Mouse (Mus musculus) megakaryocyte progenitor cell, adult 5-6 weeks (primary cell): Measurements from ENCODE around the gene Arl13b. TPM values are rescaled to one million over a fixed set of nuclear protein-coding genes. Genes with fewer than 3 reads are reported as not detected.

ENCODE experiments used
- ATAC-seq: replicated peaks from 2 replicates; pipeline ENCODE4 v1.8.0; 2016; ENCODE audit warnings: mild to moderate bottlenecking, moderate TSS enrichment, inconsistent platforms; ENCODE audit not compliant: poor library complexity
- total RNA-seq, 2 experiments: library from RNA; stranded (forward) in 1 of 2; stranded (reverse) in 1 of 2; fragments of 157-497, 149-512 nt in 1 of 2; fragments of 200-1000 nt in 1 of 2; gene quantifications; 2 replicates each; pipeline versions ENCODE4 v1.2.3 to v1.2.4; 2015 to 2017

The Arl13b gene
- total RNA-seq (2015): 8.3 and 8.8 TPM in 2 replicates
- 6.0 and 6.8 TPM in 2 replicates for total RNA-seq (2017)

GRCm38 (mm10) chr16:62846498-62847312, at the start of gene Arl13b:
Gene Arl13b, minus strand, starts transcription at chr16:62847040.
- peak; percentile 98 for ATAC-seq

GRCm38 (mm10) chr16:62895824-62896223, 49.0 kb upstream of the Arl13b start:
- ATAC-seq: peak; percentile 54; the same call in 1 of the 2 replicates

- ATAC-seq: no peak
These were observed 27.2 kb upstream of the Arl13b start for GRCm38 (mm10) chr16:62874065-62874464.

- no peak for ATAC-seq
These were observed 26.3 kb upstream of the Arl13b start for GRCm38 (mm10) chr16:62873180-62873579.

- no peak for ATAC-seq
These were observed 25.9 kb upstream of the Arl13b start for GRCm38 (mm10) chr16:62872688-62873117.

GRCm38 (mm10) chr16:62861455-62861854, 14.6 kb upstream of the Arl13b start:
- no peak for ATAC-seq

- ATAC-seq: no peak
These were observed 13.3 kb upstream of the Arl13b start for GRCm38 (mm10) chr16:62860140-62860539.

GRCm38 (mm10) chr16:62858018-62858417, 11.2 kb upstream of the Arl13b start:
- peak; percentile 65 for ATAC-seq

GRCm38 (mm10) chr16:62857498-62857897, 10.7 kb upstream of the Arl13b start:
- peak; percentile 46 for ATAC-seq

- 0 out of 2 replicates have a peak, but pooled peaks have one; percentile 20 for ATAC-seq
These were observed 9.4 kb upstream of the Arl13b start for GRCm38 (mm10) chr16:62856273-62856672.

GRCm38 (mm10) chr16:62855385-62855784, 8.5 kb upstream of the Arl13b start:
- ATAC-seq: no peak

GRCm38 (mm10) chr16:62854191-62855068, 7.6 kb upstream of the Arl13b start, which contains the start of gene Pros1:
Gene Pros1, plus strand, starts transcription at chr16:62854307.
- ATAC-seq: peak; percentile 77

- no peak for ATAC-seq
These were observed 6.8 kb upstream of the Arl13b start for GRCm38 (mm10) chr16:62853611-62854126.

- ATAC-seq: no peak
These were observed 5.8 kb upstream of the Arl13b start for GRCm38 (mm10) chr16:62852464-62853252.

- no peak for ATAC-seq
These were observed 1.5 kb downstream of the Arl13b start for GRCm38 (mm10) chr16:62845341-62845740.

- peak; percentile 90 for ATAC-seq
These were observed 12.7 kb downstream of the Arl13b start for GRCm38 (mm10) chr16:62834016-62834735.

- ATAC-seq: peak; percentile 89
These were observed 14.4 kb downstream of the Arl13b start for GRCm38 (mm10) chr16:62832481-62832880.

GRCm38 (mm10) chr16:62832027-62832426, 14.8 kb downstream of the Arl13b start:
- no peak for ATAC-seq

- peak; percentile 94 for ATAC-seq
These were observed 20.5 kb downstream of the Arl13b start for GRCm38 (mm10) chr16:62826156-62827001.
